Mouse (Mus musculus) inflammation-experienced regulatory T-cells, adult 16 weeks (primary cell): ENCODE results near the gene Nxnl1. TPM values are rescaled to one million over a fixed set of nuclear protein-coding genes. Genes with fewer than 3 reads are reported as not detected.

Experiments
- polyA plus RNA-seq: library from polyadenylated mRNA; unstranded; fragments of 100-300 nt; shearing (Covaris generic); gene quantifications from one replicate; pipeline ENCODE4 v1.2.1, GENCODE M21; 2017

The Nxnl1 gene
- polyA plus RNA-seq: 0.21 TPM

GRCm38 (mm10) chr8:71566501-71566900, at the start of gene Nxnl1:
TSS of gene Nxnl1 (minus strand) at chr8:71566601.

GRCm38 (mm10) chr8:71610822-71611651, 44.6 kb upstream of the Nxnl1 start, which contains the start of gene Colgalt1:
TSS of gene Colgalt1 (plus strand) at chr8:71610998.

GRCm38 (mm10) chr8:71597451-71597850, 31.1 kb upstream of the Nxnl1 start, which contains the start of gene Fam129c:
TSS of gene Fam129c (plus strand) at chr8:71597648.

GRCm38 (mm10) chr8:71591471-71592373, 25.3 kb upstream of the Nxnl1 start, which contains the start of gene Pgls:
TSS of gene Pgls (plus strand) at chr8:71592176.

GRCm38 (mm10) chr8:71568387-71568937, 2.1 kb upstream of the Nxnl1 start, which contains the start of gene Slc27a1:
TSS of gene Slc27a1 (plus strand) at chr8:71568882.

GRCm38 (mm10) chr8:71558071-71558957, 8.1 kb downstream of the Nxnl1 start, which contains the start of gene Tmem221:
TSS of gene Tmem221 (minus strand) at chr8:71558871.

GRCm38 (mm10) chr8:71542632-71543343, 23.6 kb downstream of the Nxnl1 start, which contains the start of gene Mvb12a:
TSS of gene Mvb12a (plus strand) at chr8:71542922.

GRCm38 (mm10) chr8:71537028-71537867, 29.2 kb downstream of the Nxnl1 start, which contains the start of gene Bst2:
TSS of gene Bst2 (minus strand) at chr8:71537456.

GRCm38 (mm10) chr8:71525226-71526050, 41.0 kb downstream of the Nxnl1 start, which contains the start of gene Ccdc194:
TSS of gene Ccdc194 (minus strand) at chr8:71525711.

GRCm38 (mm10) chr8:71511644-71512043, 54.8 kb downstream of the Nxnl1 start, which contains the start of gene Plvap:
TSS of gene Plvap (minus strand) at chr8:71511752.

Other genes starting within 250 kb of the Nxnl1 start
- 154 TPM for gene Use1, start 199.8 kb downstream of the Nxnl1 start, polyA plus RNA-seq
- 7.2 TPM for gene Ocel1, start 195.3 kb downstream of the Nxnl1 start, polyA plus RNA-seq
- gene Nr2f6, start 184.6 kb downstream of the Nxnl1 start, polyA plus RNA-seq: 0.55 TPM
- 0.29 TPM for gene Ushbp1, start 170.8 kb downstream of the Nxnl1 start, polyA plus RNA-seq
- 120 TPM for gene Babam1, start 169.7 kb downstream of the Nxnl1 start, polyA plus RNA-seq
- gene Ankle1, start 160.6 kb downstream of the Nxnl1 start, polyA plus RNA-seq: 2.2 TPM
- gene Abhd8, start 102.9 kb downstream of the Nxnl1 start, polyA plus RNA-seq: 153 TPM
- gene Mrpl34, start 101.6 kb downstream of the Nxnl1 start, polyA plus RNA-seq: 91.6 TPM
- gene Dda1, start 97.4 kb downstream of the Nxnl1 start, polyA plus RNA-seq: 76.6 TPM
- 0.28 TPM for gene Ano8, start 80.6 kb downstream of the Nxnl1 start, polyA plus RNA-seq
- gene Gtpbp3, start 78.5 kb downstream of the Nxnl1 start, polyA plus RNA-seq: 9.2 TPM
- not detected for gene Plvap, start 54.8 kb downstream of the Nxnl1 start, polyA plus RNA-seq
- not detected for gene Ccdc194, start 40.9 kb downstream of the Nxnl1 start, polyA plus RNA-seq
- gene Bst2, start 29.1 kb downstream of the Nxnl1 start, polyA plus RNA-seq: 140 TPM
- 95.4 TPM for gene Mvb12a, start 23.7 kb downstream of the Nxnl1 start, polyA plus RNA-seq
- gene Tmem221, start 7.7 kb downstream of the Nxnl1 start, polyA plus RNA-seq: not detected
- 22.7 TPM for gene Slc27a1, start 2.3 kb upstream of the Nxnl1 start, polyA plus RNA-seq
- gene Pgls, start 25.6 kb upstream of the Nxnl1 start, polyA plus RNA-seq: 28.9 TPM
- gene Fam129c, start 31.0 kb upstream of the Nxnl1 start, polyA plus RNA-seq: 5.8 TPM
- gene Colgalt1, start 44.4 kb upstream of the Nxnl1 start, polyA plus RNA-seq: 4.0 TPM
- gene Unc13a, start 105.2 kb upstream of the Nxnl1 start, polyA plus RNA-seq: 0.55 TPM
- gene Jak3, start 109.7 kb upstream of the Nxnl1 start, polyA plus RNA-seq: 200 TPM
- 28.0 TPM for gene Insl3, start 122.6 kb upstream of the Nxnl1 start, polyA plus RNA-seq
- 8.0 TPM for gene B3gnt3, start 135.2 kb upstream of the Nxnl1 start, polyA plus RNA-seq
- 283 TPM for gene Fcho1, start 159.1 kb upstream of the Nxnl1 start, polyA plus RNA-seq